Mouse (Mus musculus) CH12.LX (cell line): ENCODE data around the gene Fbxo47.

Source experiments
- CHD1 ChIP-seq: IDR thresholded peaks from 2 replicates; pipeline ENCODE4 v1.6.1; 2012; ENCODE audit warnings: low read depth, low read length, improper control_type of control experiment, inconsistent platforms
- CTCF ChIP-seq, 2 experiments: IDR thresholded peaks in 1 of 2; conservative IDR thresholded peaks in 1 of 2; 2 replicates each; pipeline ENCODE4 v1.5.1; 2011 to 2012; ENCODE audit warnings: low read depth in 2 of 2, low read length in 2 of 2, improper control_type of control experiment in 1 of 2, inconsistent platforms in 1 of 2, mild to moderate bottlenecking in 1 of 2, moderate library complexity in 1 of 2
- E2F4 ChIP-seq: IDR thresholded peaks from 2 replicates; pipeline ENCODE4 v1.6.1; 2011; ENCODE audit warnings: low read depth, low read length, improper control_type of control experiment; ENCODE audit not compliant: insufficient replicate concordance
- ELF1 ChIP-seq: IDR thresholded peaks from 2 replicates; pipeline ENCODE4 v1.6.1; 2014; ENCODE audit warnings: low read depth, mild to moderate bottlenecking, inconsistent platforms, low read length, improper control_type of control experiment
- ETS1 ChIP-seq: conservative IDR thresholded peaks from 2 replicates; pipeline ENCODE4 v1.6.1; 2012; ENCODE audit warnings: low read depth, mild to moderate bottlenecking, inconsistent platforms, low read length, improper control_type of control experiment, moderate library complexity
- GABPA ChIP-seq: IDR thresholded peaks from 2 replicates; pipeline ENCODE4 v1.6.1; 2012; ENCODE audit warnings: low read depth, low read length, improper control_type of control experiment, inconsistent platforms; ENCODE audit not compliant: insufficient replicate concordance
- MAFK ChIP-seq: IDR thresholded peaks from 2 replicates; pipeline ENCODE4 v1.6.1; 2011; ENCODE audit warnings: low read length, improper control_type of control experiment; ENCODE audit not compliant: insufficient replicate concordance
- POLR2A ChIP-seq: IDR thresholded peaks from 2 replicates; pipeline ENCODE4 v1.6.1; 2011; ENCODE audit warnings: low read depth, mild to moderate bottlenecking, improper control_type of control experiment, low read length
- SIN3A ChIP-seq: IDR thresholded peaks from 2 replicates; pipeline ENCODE4 v1.6.1; 2012; ENCODE audit warnings: low read length, improper control_type of control experiment, inconsistent platforms
- TCF12 ChIP-seq: IDR thresholded peaks from 2 replicates; pipeline ENCODE4 v1.6.1; 2014; ENCODE audit warnings: low read depth, mild to moderate bottlenecking, inconsistent platforms, low read length, improper control_type of control experiment
- UBTF ChIP-seq: IDR thresholded peaks from 2 replicates; pipeline ENCODE4 v1.6.1; 2012; ENCODE audit warnings: low read depth, mild to moderate bottlenecking, inconsistent platforms, low read length, improper control_type of control experiment, moderate library complexity
- USF2 ChIP-seq: conservative IDR thresholded peaks from 2 replicates; pipeline ENCODE4 v1.6.1; 2011; ENCODE audit warnings: low read depth, low read length, improper control_type of control experiment
- ZNF384 ChIP-seq: IDR thresholded peaks from 2 replicates; pipeline ENCODE4 v1.6.1; 2012; ENCODE audit warnings: low read depth, low read length, improper control_type of control experiment, inconsistent platforms

DNA sequence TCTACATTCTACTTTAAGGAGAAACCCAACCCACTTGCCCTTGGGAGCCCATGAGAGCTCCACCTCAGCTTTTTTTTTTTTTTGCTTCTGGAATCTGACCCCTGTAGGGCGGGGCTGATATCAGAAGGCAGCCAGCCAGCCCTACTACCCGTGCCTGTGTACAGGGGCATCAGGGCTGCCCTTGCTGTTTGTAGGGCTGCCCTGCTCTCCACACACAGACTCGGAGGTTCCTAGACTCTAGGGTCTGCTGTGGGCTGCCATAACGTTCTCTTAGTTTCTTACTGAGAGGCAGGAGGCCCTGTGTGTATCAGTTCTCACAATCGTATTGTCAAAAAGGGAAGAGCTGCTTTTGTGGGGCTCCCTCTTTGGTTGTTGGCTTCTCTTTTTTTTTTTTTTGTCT, 66.6 kb downstream of the Fbxo47 start:
- TF ChIP-seq ELF1, result no peak
- no peak for TF ChIP-seq ZNF384
- no peak for TF ChIP-seq POLR2A
- no peak for TF ChIP-seq MAFK
- no peak for TF ChIP-seq TCF12
- TF ChIP-seq E2F4, result no peak
- TF ChIP-seq SIN3A, result no peak
- TF ChIP-seq USF2, result no peak
- no peak for TF ChIP-seq ETS1
- no peak for TF ChIP-seq CHD1
- TF ChIP-seq GABPA, result no peak
- no peak for TF ChIP-seq UBTF
- no peak for TF ChIP-seq CTCF (conservative IDR thresholded peaks at IDR 0.05 in 1 of 2, IDR thresholded peaks at IDR 0.05 in 1 of 2; ENCODE audit: low read depth in 2 of 2, low read length in 2 of 2)
